Mouse (Mus musculus) WW6 (cell line): ENCODE results near the gene Hoxc6.

ENCODE experiments used
- DNase-seq: peaks from one replicate; pipeline ENCODE4 v3.0.0-alpha.2; 2013; ENCODE audit warnings: low read depth, low spot score

Hoxc6 gene

GRCm38 (mm10) chr15:103038701-103039480 is 40.8 kb downstream of the Hoxc6 start:
- no peak for DNase-seq

GRCm38 (mm10) chr15:103039609-103040008 is 41.6 kb downstream of the Hoxc6 start:
- DNase-seq, result no peak

DNA sequence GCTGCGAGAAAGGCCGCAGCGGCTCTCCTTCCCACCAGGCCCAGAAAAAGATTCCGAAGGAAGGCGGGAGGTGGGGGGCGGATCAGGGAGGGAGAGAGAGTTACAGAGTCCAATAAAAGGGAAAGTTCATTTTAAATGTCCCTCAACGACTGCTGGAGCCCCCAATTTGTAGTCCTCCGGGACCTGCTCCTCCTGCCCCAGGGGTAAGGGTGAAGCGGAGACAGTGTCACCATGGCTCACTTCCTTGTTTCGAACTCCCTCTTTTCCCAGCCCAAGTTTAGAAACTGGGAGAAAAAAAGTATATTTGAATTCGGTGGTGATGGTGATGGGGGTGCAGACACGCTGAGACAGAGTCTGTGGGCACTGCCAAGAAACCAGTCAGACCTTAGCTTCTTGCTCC is 42.5 kb downstream of the Hoxc6 start:
- DNase-seq, result no peak

GRCm38 (mm10) chr15:103041613-103042012 is 43.6 kb downstream of the Hoxc6 start:
- no peak for DNase-seq

GRCm38 (mm10) chr15:103042209-103042608 is 44.2 kb downstream of the Hoxc6 start:
- no peak for DNase-seq

GRCm38 (mm10) chr15:103051670-103052069 is 53.6 kb downstream of the Hoxc6 start:
- DNase-seq, result no peak

DNA sequence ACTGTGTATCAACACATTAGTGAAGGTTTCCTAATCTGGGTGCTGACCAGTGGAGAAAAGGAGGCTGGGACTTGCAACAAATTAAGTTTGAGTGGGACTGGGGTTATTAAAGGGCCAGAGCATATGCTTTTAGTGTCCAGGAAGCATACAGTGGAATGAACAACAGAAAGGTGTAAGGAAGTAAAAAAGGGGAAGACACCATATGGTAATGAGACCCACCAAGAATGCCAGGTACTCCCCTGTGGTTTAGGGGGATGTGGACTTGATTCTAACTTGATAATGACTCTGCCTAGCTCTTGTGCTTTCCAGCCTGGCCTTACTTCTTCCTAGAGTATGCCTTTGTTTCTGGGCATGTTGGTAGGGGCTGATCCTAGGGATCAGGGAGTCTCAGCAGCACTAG is 55.2 kb downstream of the Hoxc6 start:
- DNase-seq, result no peak

DNA sequence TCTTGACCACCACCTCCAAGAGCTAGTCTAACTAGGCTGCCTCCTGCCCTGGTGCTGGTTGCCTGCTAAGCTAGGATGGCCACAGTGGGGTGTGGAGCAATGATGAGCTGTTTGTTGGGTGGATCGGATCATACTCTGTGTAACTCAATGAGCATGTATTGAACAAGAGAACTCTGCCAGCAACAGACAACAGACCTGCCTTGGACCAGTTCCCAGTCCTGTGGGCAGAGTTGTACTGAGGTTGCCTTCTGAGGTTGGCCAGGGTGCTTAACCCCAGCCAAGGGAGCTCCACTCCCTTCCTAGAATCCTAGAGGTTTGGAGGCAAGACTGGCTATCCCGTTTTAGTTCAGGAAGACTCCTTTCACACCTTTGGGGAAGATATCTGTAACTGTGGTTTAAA is 58.3 kb downstream of the Hoxc6 start:
- no peak for DNase-seq

DNA sequence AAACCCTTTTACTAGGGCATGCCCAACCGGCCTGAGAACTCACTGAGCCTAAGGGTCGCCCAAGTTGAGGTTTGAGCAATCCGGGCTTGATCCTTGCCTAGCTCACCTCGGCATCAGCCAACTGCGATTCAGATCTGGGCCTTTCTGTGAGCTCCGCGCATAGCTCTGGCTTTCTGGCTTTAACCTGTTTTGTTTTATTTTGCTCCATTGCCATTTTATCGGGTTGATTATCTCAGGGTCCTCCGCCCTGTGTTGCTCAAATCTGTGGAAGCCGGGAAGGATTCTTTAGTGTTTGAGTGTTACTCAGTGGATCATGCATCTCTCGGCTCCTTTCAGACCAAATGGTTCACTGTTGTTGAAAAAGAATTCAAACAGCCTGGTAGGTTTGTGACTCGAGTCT is 60.7 kb downstream of the Hoxc6 start:
- no peak for DNase-seq

GRCm38 (mm10) chr15:103059393-103059992 is 61.4 kb downstream of the Hoxc6 start:
- DNase-seq, result no peak

DNA sequence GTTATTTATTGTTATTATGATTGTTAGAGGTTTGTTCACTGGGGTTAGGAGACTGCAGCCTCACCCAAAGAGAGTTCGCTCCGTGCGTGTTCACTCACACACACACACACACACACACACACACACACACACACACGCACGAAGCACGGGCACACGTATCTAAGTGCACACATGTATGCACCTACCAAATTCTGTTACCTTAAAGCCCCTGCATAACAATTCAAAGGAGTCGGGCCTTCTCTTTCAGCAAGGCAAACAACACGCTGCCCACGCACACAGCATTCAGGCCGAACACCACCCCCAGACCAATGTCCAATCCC is 61.9 kb downstream of the Hoxc6 start:
- DNase-seq, result no peak

DNA sequence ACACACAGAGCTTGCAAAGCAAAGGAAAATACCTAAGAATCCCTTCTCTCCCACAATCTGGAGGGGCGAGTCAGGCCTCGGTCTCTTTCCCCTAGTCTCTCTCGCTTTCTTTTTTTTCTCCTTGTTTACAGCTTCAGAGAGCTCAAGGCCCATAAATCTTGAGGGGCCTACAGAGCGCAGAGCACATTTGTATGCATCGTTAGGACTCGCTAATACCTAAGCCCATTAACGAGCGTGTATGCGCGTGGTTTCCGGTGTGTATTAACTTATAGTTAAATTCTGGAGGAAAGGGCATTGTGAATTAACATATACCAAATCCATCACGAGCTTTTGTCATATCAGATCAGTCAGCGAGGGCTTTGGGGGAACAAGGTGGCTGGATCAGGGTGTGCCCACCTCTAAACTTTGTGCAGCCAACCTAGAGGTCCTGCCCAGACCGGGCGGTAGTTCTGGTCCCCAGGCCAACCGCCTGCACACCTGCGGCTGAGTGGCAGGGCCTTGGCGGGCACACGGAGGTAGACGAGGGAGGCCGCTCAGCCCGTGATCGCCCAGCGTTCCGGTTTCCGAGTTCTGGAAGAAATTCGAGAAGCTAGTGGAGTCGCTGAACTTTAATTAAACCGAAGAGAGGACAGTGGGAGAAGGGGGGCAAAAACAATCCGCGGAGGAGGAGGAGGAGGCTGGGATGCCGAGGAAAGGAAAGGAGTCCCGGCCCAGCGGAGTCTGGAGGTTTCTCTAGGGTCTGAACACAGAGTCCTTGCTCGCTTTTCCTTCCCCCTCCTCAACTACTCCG is 62.5 kb downstream of the Hoxc6 start:
- no peak for DNase-seq

GRCm38 (mm10) chr15:103061131-103061825 is 63.2 kb downstream of the Hoxc6 start:
- no peak for DNase-seq
